Mouse (Mus musculus): ENCODE measurements around the gene Ppil3. TPM values are rescaled to one million over a fixed set of nuclear protein-coding genes. Genes with fewer than 3 reads are reported as not detected.

The Ppil3 gene
- polyA plus RNA-seq, 1 experiment from 2014 or later: 64.1 TPM

- Histone ChIP-seq H3K4me3 (ENCODE audit: low read depth, low read length) (no peak overlapping the region), H3K9me3 (ENCODE audit: control insufficient read depth, low read length) (no peaks in the 10 kb centered on the region), H3K36me3 (ENCODE audit: control insufficient read depth, insufficient read depth, low read length) (peaks cover 53% of the 10 kb centered on the region), H3K4me2 (ENCODE audit: low read length) (no peak overlapping the region), H3K27me3 (replicated peaks; ENCODE audit: control insufficient read depth, insufficient read depth, low read length) (no peaks in the 10 kb centered on the region), H3K9ac (ENCODE audit: low read length) (no peak overlapping the region), H3K4me1 (replicated peaks; ENCODE audit: control insufficient read depth, insufficient read depth, low read length) (peaks cover 13% of the 10 kb centered on the region; the same call in 1 of the 2 replicates), H3K27ac (ENCODE audit: low read depth) (no peak overlapping the region)
- DNase-seq (ENCODE audit: low spot score) (no peak), ATAC-seq (replicated peaks; ENCODE audit: low FRiP score, low TSS enrichment, low read depth) (no peak)
- 49% methylated on average over 7 of the region's 7 CpGs for WGBS
Observed at GRCm38 (mm10) chr1:58420961-58421360, 24.3 kb downstream of the Ppil3 start.

GRCm38 (mm10) chr1:58420032-58420431, 25.3 kb downstream of the Ppil3 start:
- ATAC-seq (replicated peaks; ENCODE audit: low FRiP score, low TSS enrichment, low read depth): no peak
- Histone ChIP-seq H3K27me3 (replicated peaks; ENCODE audit: control insufficient read depth, insufficient read depth, low read length) (no peaks in the 10 kb centered on the region), H3K27ac (ENCODE audit: low read depth) (no peak overlapping the region), H3K36me3 (ENCODE audit: control insufficient read depth, insufficient read depth, low read length) (peaks cover 62% of the 10 kb centered on the region), H3K4me3 (ENCODE audit: low read depth, low read length) (no peak overlapping the region), H3K9me3 (ENCODE audit: control insufficient read depth, low read length) (no peaks in the 10 kb centered on the region), H3K4me1 (replicated peaks; ENCODE audit: control insufficient read depth, insufficient read depth, low read length) (peaks cover 13% of the 10 kb centered on the region; the same call in 1 of the 2 replicates), H3K9ac (ENCODE audit: low read length) (no peak overlapping the region), H3K4me2 (ENCODE audit: low read length) (no peak overlapping the region)
- DNase-seq (ENCODE audit: low spot score): no peak
- 81% methylated on average over 10 of the region's 10 CpGs for WGBS

- Histone ChIP-seq H3K4me3 (ENCODE audit: low read depth, low read length) (no peak overlapping the region), H3K9ac (ENCODE audit: low read length) (no peak overlapping the region), H3K4me2 (ENCODE audit: low read length) (no peak overlapping the region), H3K4me1 (replicated peaks; ENCODE audit: control insufficient read depth, insufficient read depth, low read length) (0 out of 2 replicates have a peak, but pooled peaks cover 3% of the 10 kb centered on the region), H3K9me3 (ENCODE audit: control insufficient read depth, low read length) (no peaks in the 10 kb centered on the region), H3K36me3 (ENCODE audit: control insufficient read depth, insufficient read depth, low read length) (peaks cover 93% of the 10 kb centered on the region), H3K27me3 (replicated peaks; ENCODE audit: control insufficient read depth, insufficient read depth, low read length) (no peaks in the 10 kb centered on the region), H3K27ac (ENCODE audit: low read depth) (no peak overlapping the region)
- 89% methylated on average over 2 of the region's 2 CpGs for WGBS
- no peak for ATAC-seq (replicated peaks; ENCODE audit: low FRiP score, low TSS enrichment, low read depth)
- DNase-seq (ENCODE audit: low spot score): no peak
Observed at GRCm38 (mm10) chr1:58416048-58416447, 29.2 kb downstream of the Ppil3 start.

GRCm38 (mm10) chr1:58415442-58415841, 29.8 kb downstream of the Ppil3 start:
- H3K4me1 ChIP-seq (replicated peaks; ENCODE audit: control insufficient read depth, insufficient read depth, low read length): no peaks in the 10 kb centered on the region
- no peak overlapping the region for H3K27ac ChIP-seq (ENCODE audit: low read depth)
- no peak for ATAC-seq (replicated peaks; ENCODE audit: low FRiP score, low TSS enrichment, low read depth)
- H3K27me3 ChIP-seq (replicated peaks; ENCODE audit: control insufficient read depth, insufficient read depth, low read length): no peaks in the 10 kb centered on the region
- peaks cover 96% of the 10 kb centered on the region for H3K36me3 ChIP-seq (ENCODE audit: control insufficient read depth, insufficient read depth, low read length)
- no peak for DNase-seq (ENCODE audit: low spot score)
- no peak overlapping the region for H3K9ac ChIP-seq (ENCODE audit: low read length)
- H3K9me3 ChIP-seq (ENCODE audit: control insufficient read depth, low read length): no peaks in the 10 kb centered on the region
- WGBS: 31% methylated on average over 1 of the region's 1 CpGs
- no peak overlapping the region for H3K4me3 ChIP-seq (ENCODE audit: low read depth, low read length)
- no peak overlapping the region for H3K4me2 ChIP-seq (ENCODE audit: low read length)

GRCm38 (mm10) chr1:58410776-58411175, 34.5 kb downstream of the Ppil3 start:
- ATAC-seq (replicated peaks; ENCODE audit: low FRiP score, low TSS enrichment, low read depth) (no peak), DNase-seq (ENCODE audit: low spot score) (no peak)
- Histone ChIP-seq H3K9me3 (ENCODE audit: control insufficient read depth, low read length) (no peaks in the 10 kb centered on the region), H3K4me3 (ENCODE audit: low read depth, low read length) (no peak overlapping the region), H3K36me3 (ENCODE audit: control insufficient read depth, insufficient read depth, low read length) (peaks cover 82% of the 10 kb centered on the region), H3K9ac (ENCODE audit: low read length) (no peak overlapping the region), H3K27ac (ENCODE audit: low read depth) (no peak overlapping the region), H3K4me2 (ENCODE audit: low read length) (no peak overlapping the region), H3K4me1 (replicated peaks; ENCODE audit: control insufficient read depth, insufficient read depth, low read length) (no peaks in the 10 kb centered on the region), H3K27me3 (replicated peaks; ENCODE audit: control insufficient read depth, insufficient read depth, low read length) (no peaks in the 10 kb centered on the region)
- WGBS: 86% methylated on average over 7 of the region's 7 CpGs

GRCm38 (mm10) chr1:58410198-58410588, 35.1 kb downstream of the Ppil3 start:
- H3K9me3 ChIP-seq (ENCODE audit: control insufficient read depth, low read length): no peaks in the 10 kb centered on the region
- no peaks in the 10 kb centered on the region for H3K4me1 ChIP-seq (replicated peaks; ENCODE audit: control insufficient read depth, insufficient read depth, low read length)
- ATAC-seq (replicated peaks; ENCODE audit: low FRiP score, low TSS enrichment, low read depth) (no peak), DNase-seq (ENCODE audit: low spot score) (no peak)
- H3K36me3 ChIP-seq (ENCODE audit: control insufficient read depth, insufficient read depth, low read length): peaks cover 77% of the 10 kb centered on the region
- 79% methylated on average over 3 of the region's 3 CpGs for WGBS
- no peak overlapping the region for H3K4me2 ChIP-seq (ENCODE audit: low read length)
- H3K27me3 ChIP-seq (replicated peaks; ENCODE audit: control insufficient read depth, insufficient read depth, low read length): no peaks in the 10 kb centered on the region
- H3K4me3 ChIP-seq (ENCODE audit: low read depth, low read length): no peak overlapping the region
- no peak overlapping the region for H3K27ac ChIP-seq (ENCODE audit: low read depth)
- no peak overlapping the region for H3K9ac ChIP-seq (ENCODE audit: low read length)

- H3K27ac ChIP-seq (ENCODE audit: low read depth): no peak overlapping the region
- ATAC-seq (replicated peaks; ENCODE audit: low FRiP score, low TSS enrichment, low read depth): 0 out of 2 replicates have a peak, but pooled peaks have one; percentile 20
- no peaks in the 10 kb centered on the region for H3K4me1 ChIP-seq (replicated peaks; ENCODE audit: control insufficient read depth, insufficient read depth, low read length)
- H3K27me3 ChIP-seq (replicated peaks; ENCODE audit: control insufficient read depth, insufficient read depth, low read length): no peaks in the 10 kb centered on the region
- H3K9ac ChIP-seq (ENCODE audit: low read length): no peak overlapping the region
- WGBS: 80% methylated on average over 5 of the region's 5 CpGs
- no peak overlapping the region for H3K4me2 ChIP-seq (ENCODE audit: low read length)
- H3K9me3 ChIP-seq (ENCODE audit: control insufficient read depth, low read length): no peaks in the 10 kb centered on the region
- no peak for DNase-seq (ENCODE audit: low spot score)
- H3K36me3 ChIP-seq (ENCODE audit: control insufficient read depth, insufficient read depth, low read length): peaks cover 76% of the 10 kb centered on the region
- no peak overlapping the region for H3K4me3 ChIP-seq (ENCODE audit: low read depth, low read length)
Observed at GRCm38 (mm10) chr1:58409553-58410197, 35.6 kb downstream of the Ppil3 start.

GRCm38 (mm10) chr1:58408141-58408540, 37.1 kb downstream of the Ppil3 start:
- Histone ChIP-seq H3K36me3 (ENCODE audit: control insufficient read depth, insufficient read depth, low read length) (peaks cover 76% of the 10 kb centered on the region), H3K27ac (ENCODE audit: low read depth) (no peak overlapping the region), H3K9ac (ENCODE audit: low read length) (no peak overlapping the region), H3K27me3 (replicated peaks; ENCODE audit: control insufficient read depth, insufficient read depth, low read length) (no peaks in the 10 kb centered on the region), H3K4me2 (ENCODE audit: low read length) (no peak overlapping the region), H3K4me3 (ENCODE audit: low read depth, low read length) (no peak overlapping the region), H3K4me1 (replicated peaks; ENCODE audit: control insufficient read depth, insufficient read depth, low read length) (no peaks in the 10 kb centered on the region), H3K9me3 (ENCODE audit: control insufficient read depth, low read length) (no peaks in the 10 kb centered on the region)
- ATAC-seq (replicated peaks; ENCODE audit: low FRiP score, low TSS enrichment, low read depth): no peak
- no peak for DNase-seq (ENCODE audit: low spot score)
- WGBS: 84% methylated on average over 6 of the region's 6 CpGs

GRCm38 (mm10) chr1:58407321-58407720, 38.0 kb downstream of the Ppil3 start:
- H3K4me2 ChIP-seq (ENCODE audit: low read length): no peak overlapping the region
- H3K9ac ChIP-seq (ENCODE audit: low read length): no peak overlapping the region
- no peaks in the 10 kb centered on the region for H3K4me1 ChIP-seq (replicated peaks; ENCODE audit: control insufficient read depth, insufficient read depth, low read length)
- H3K4me3 ChIP-seq (ENCODE audit: low read depth, low read length): no peak overlapping the region
- DNase-seq (ENCODE audit: low spot score) (no peak), ATAC-seq (replicated peaks; ENCODE audit: low FRiP score, low TSS enrichment, low read depth) (no peak)
- peaks cover 76% of the 10 kb centered on the region for H3K36me3 ChIP-seq (ENCODE audit: control insufficient read depth, insufficient read depth, low read length)
- 96% methylated on average over 7 of the region's 7 CpGs for WGBS
- H3K9me3 ChIP-seq (ENCODE audit: control insufficient read depth, low read length): no peaks in the 10 kb centered on the region
- H3K27ac ChIP-seq (ENCODE audit: low read depth): no peak overlapping the region
- no peaks in the 10 kb centered on the region for H3K27me3 ChIP-seq (replicated peaks; ENCODE audit: control insufficient read depth, insufficient read depth, low read length)
